Mouse (Mus musculus): ENCODE measurements at regions not wholly inside any gene's neighbourhood (a gene's known extent, or its start where the extent isn't known, plus 50 kb on each side); places are given as distances from the start of the nearest gene placed in this dataset.
"Not testable (repeated sequence)": the region's sequence is repeated elsewhere in the genome, so short reads cannot be mapped to it uniquely, and the experiment has no call there.

DNA sequence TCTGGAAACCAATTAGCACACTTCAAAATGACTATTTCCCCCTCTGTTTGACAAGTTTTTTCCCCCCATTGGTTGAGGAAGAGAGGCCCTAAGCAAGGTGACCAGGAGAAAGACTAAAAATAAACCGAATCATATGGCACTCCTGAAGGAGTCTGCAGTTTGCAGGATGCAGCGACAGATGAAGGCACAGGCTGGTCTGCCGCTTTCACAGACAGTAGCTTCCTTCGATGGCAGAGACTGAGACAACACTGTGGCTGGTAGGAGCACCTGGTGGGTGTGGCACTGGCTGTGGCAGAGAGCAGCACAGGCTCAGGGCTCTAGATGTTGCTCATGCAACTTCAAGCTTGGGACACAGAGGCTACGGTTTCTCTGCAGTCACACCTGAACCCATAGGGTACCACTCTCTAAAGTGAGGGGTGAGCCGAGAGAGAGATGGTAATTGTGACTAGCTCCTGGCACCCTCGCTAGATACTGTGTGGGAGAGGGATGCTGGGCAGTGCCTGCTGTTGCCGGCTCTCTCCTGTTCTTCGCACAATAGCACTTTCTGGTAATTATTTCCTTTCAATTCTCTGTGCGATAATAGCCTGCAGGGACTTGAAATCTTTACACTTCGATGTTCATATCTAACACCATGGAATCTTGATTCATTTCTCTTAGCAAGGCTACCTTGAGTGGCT, 88.7 kb upstream of the Myt1l start:
- Histone ChIP-seq H3K4me1 (replicated peaks; ENCODE audit: low read depth, low read length) (no peaks in the 10 kb centered on the region), H3K27me3 (ENCODE audit: insufficient read depth, low read length) (no peaks in the 10 kb centered on the region), H3K9me3 (ENCODE audit: low read length) (no peaks in the 10 kb centered on the region), H3K4me3 (replicated peaks; ENCODE audit: low read length) (no peak overlapping the region), H3K36me3 (ENCODE audit: insufficient read depth, low read length) (no peaks in the 10 kb centered on the region)
- TF ChIP-seq CTCF (conservative IDR thresholded peaks at IDR 0.05; ENCODE audit: low read length) = no peak
- TF ChIP-seq POU5F1 (IDR thresholded peaks at IDR 0.05; ENCODE audit: borderline replicate concordance, low read length) = no peak
- TF ChIP-seq NANOG (IDR thresholded peaks at IDR 0.05; ENCODE audit: borderline replicate concordance, low read length) = no peak

GRCm38 (mm10) chr12:29465201-29465600, 63.0 kb upstream of the Myt1l start:
- not testable (repeated sequence) for H3K27me3 ChIP-seq (ENCODE audit: insufficient read depth, low read length); H3K36me3 ChIP-seq (ENCODE audit: insufficient read depth, low read length); H3K4me3 ChIP-seq (replicated peaks; ENCODE audit: low read length); H3K4me1 ChIP-seq (replicated peaks; ENCODE audit: low read depth, low read length); H3K9me3 ChIP-seq (ENCODE audit: low read length)

Data from E14TG2a.4 (cell line).